Mouse (Mus musculus) heart, embryonic 12.5 days (tissue): ENCODE results near the gene Hecw2. TPM values are rescaled to one million over a fixed set of nuclear protein-coding genes. Genes with fewer than 3 reads are reported as not detected.

ENCODE experiments used
- ATAC-seq: fragments of 200-750 bp; cut with Nextera tagmentation; 2 replicates; pipeline ENCODE4 v1.8.0; 2017; ENCODE audit warnings: moderate TSS enrichment, moderate library complexity; ENCODE audit not compliant: insufficient number of reproducible peaks, low FRiP score
- H3K27ac ChIP-seq: fragments of 300-500 bp; sonication (generic); 2 replicates; pipeline ENCODE4 v1.5.1; 2016; ENCODE audit warnings: mild to moderate bottlenecking, moderate library complexity; ENCODE audit not compliant: poor library complexity, severe bottlenecking
- H3K27me3 ChIP-seq: fragments of 300-500 bp; sonication (generic); replicated peaks from 2 replicates; pipeline ENCODE4 v1.6.1; 2016; ENCODE audit warnings: mild to moderate bottlenecking, moderate library complexity
- H3K36me3 ChIP-seq: fragments of 300-500 bp; sonication (generic); 2 replicates; pipeline ENCODE4 v1.6.1; 2016; ENCODE audit warnings: mild to moderate bottlenecking, moderate library complexity
- H3K4me1 ChIP-seq: fragments of 300-500 bp; sonication (generic); replicated peaks from 2 replicates; pipeline ENCODE4 v1.6.1; 2016; ENCODE audit warnings: mild to moderate bottlenecking
- H3K4me2 ChIP-seq: fragments of 300-500 bp; sonication (generic); 2 replicates; pipeline ENCODE4 v1.6.1; 2016; ENCODE audit warnings: mild to moderate bottlenecking, moderate library complexity
- H3K4me3 ChIP-seq: fragments of 300-500 bp; sonication (generic); 2 replicates; pipeline ENCODE4 v1.5.1; 2016; ENCODE audit warnings: mild to moderate bottlenecking
- H3K9ac ChIP-seq: fragments of 300-500 bp; sonication (generic); 2 replicates; pipeline ENCODE4 v1.6.1; 2016; ENCODE audit warnings: mild to moderate bottlenecking, moderate library complexity
- H3K9me3 ChIP-seq: fragments of 300-500 bp; sonication (generic); replicated peaks from 2 replicates; pipeline ENCODE4 v1.6.1; 2016; ENCODE audit warnings: mild to moderate bottlenecking, moderate library complexity
- WGBS: fragments of 180-500 bp; shearing (Covaris S2); methylation state at CpG from one replicate; pipeline ENCODE4 v1.1.7; 2016; 5-methylcytosine and 5-hydroxymethylcytosine counted together
- polyA plus RNA-seq: library from polyadenylated mRNA; unstranded; fragments of >200 nt; fragmentation: Nextera tagmentation; extraction: Ambion mirVana; gene quantifications from 2 replicates; pipeline ENCODE4 v1.2.1, GENCODE M21; 2016

Hecw2 gene
- polyA plus RNA-seq, 1 experiment from 2014 or later, result 8.2 TPM

DNA sequence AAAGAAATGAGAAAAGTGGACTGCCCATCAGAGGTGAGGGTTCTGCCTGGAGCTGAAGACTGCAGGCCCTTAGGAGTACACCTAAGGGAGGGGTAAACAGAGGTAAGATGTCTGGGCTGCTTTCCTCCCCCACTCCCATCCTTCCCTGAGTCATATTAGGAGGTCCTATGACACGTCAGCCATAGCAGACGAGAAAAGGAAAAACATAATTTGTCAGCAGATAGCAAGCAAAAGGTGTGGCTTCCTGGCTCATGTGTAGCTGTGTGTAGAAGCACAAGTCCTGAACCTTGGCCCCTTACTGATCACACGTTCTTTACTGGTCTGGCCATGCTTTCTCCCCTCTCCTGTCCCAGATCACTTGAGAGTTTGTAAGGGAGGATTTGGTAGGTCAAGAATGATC, 397.2 kb downstream of the Hecw2 start:
- ATAC-seq, result no peak
- no peak overlapping the region for H3K4me2 ChIP-seq
- no peak overlapping the region for H3K27ac ChIP-seq
- H3K4me3 ChIP-seq, result no peak overlapping the region
- WGBS, result 47% methylated on average over 3 of the region's 3 CpGs
- no peaks in the 10 kb centered on the region for H3K36me3 ChIP-seq
- peaks cover 11% of the 10 kb centered on the region; the same call in 1 of the 2 replicates for H3K4me1 ChIP-seq
- H3K9me3 ChIP-seq, result no peaks in the 10 kb centered on the region
- H3K27me3 ChIP-seq, result no peaks in the 10 kb centered on the region
- no peak overlapping the region for H3K9ac ChIP-seq

GRCm38 (mm10) chr1:53797074-53797473, 397.9 kb downstream of the Hecw2 start:
- Histone ChIP-seq H3K4me1 (peaks cover 11% of the 10 kb centered on the region; the same call in 1 of the 2 replicates), H3K36me3 (no peaks in the 10 kb centered on the region), H3K4me2 (no peak overlapping the region), H3K4me3 (no peak overlapping the region), H3K27ac (no peak overlapping the region), H3K9me3 (no peaks in the 10 kb centered on the region), H3K27me3 (no peaks in the 10 kb centered on the region), H3K9ac (no peak overlapping the region)
- ATAC-seq, result no peak
- 18% methylated on average over 5 of the region's 5 CpGs for WGBS

DNA sequence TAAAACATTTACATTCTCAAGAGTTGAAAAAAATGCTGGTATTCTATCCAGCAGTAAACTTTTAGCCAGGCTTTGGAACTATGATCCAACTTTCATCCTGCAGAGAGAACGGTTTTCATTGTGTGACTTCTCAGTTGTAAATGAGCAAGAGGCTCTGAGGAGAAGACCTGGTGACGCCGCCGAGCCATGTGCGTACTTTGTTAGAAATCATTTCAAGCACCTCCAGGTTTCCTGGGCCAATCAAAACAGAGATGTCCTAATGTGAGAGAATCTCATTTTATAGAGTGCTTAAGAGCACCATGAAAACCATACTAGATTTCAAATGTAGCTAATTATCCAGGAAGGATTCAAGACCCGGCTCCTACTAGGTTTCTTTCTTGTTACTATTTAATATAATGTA, 398.7 kb downstream of the Hecw2 start:
- H3K4me2 ChIP-seq, result no peak overlapping the region
- ATAC-seq, result no peak

DNA sequence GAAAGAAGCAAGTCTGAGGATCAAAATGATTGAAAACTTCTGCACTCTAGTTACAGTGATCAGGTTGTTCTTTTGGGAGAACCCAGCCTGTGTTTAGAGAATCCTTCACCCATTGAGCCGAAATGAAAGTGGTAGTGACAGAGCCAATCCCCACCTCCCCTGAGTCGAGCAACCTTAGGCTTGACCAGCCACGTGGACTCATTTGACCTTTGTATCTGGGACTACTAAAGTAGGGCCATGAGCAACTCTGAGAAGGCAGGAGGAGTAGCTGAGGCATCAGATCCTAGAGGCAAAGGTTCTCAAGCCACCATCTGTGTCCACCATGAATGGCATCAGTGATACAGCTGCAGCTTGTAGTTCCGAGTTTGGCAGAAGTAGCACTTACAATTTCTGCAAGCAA, 399.4 kb downstream of the Hecw2 start:
- no peaks in the 10 kb centered on the region for H3K9me3 ChIP-seq
- no peak overlapping the region for H3K9ac ChIP-seq
- H3K4me2 ChIP-seq, result no peak overlapping the region
- no peak overlapping the region for H3K27ac ChIP-seq
- peaks cover 11% of the 10 kb centered on the region; the same call in 1 of the 2 replicates for H3K4me1 ChIP-seq
- no peak for ATAC-seq
- H3K36me3 ChIP-seq, result no peaks in the 10 kb centered on the region
- no peaks in the 10 kb centered on the region for H3K27me3 ChIP-seq
- H3K4me3 ChIP-seq, result no peak overlapping the region
- WGBS, result 78% methylated on average over 4 of the region's 4 CpGs

More for the DNA sequence above, 398.7 kb downstream of the Hecw2 start:
- peaks cover 11% of the 10 kb centered on the region; the same call in 1 of the 2 replicates for H3K4me1 ChIP-seq
- 90% methylated on average over 6 of the region's 6 CpGs for WGBS
- H3K9me3 ChIP-seq, result no peaks in the 10 kb centered on the region
- no peak overlapping the region for H3K4me3 ChIP-seq
- no peak overlapping the region for H3K27ac ChIP-seq
- no peak overlapping the region for H3K9ac ChIP-seq
- H3K36me3 ChIP-seq, result no peaks in the 10 kb centered on the region
- no peaks in the 10 kb centered on the region for H3K27me3 ChIP-seq

DNA sequence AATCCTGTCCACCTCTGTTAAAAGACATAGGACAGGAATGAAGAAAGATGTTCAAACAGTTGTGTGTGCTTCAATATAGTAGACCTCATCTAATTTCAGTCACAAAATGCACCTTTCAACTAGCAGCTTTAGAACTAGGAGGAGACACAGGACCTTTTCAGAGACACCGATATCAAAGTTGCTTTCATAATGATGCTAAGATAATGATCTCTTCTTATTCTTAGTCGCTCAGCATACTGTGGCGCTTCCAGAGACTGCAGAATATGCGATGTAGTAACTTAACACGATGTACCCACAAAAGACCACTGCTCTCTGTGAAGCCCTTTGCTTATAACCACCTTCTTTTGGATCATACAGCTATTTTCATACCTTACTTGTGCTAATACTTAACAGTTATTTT, 399.9 kb downstream of the Hecw2 start:
- Histone ChIP-seq H3K27me3 (no peaks in the 10 kb centered on the region), H3K36me3 (no peaks in the 10 kb centered on the region), H3K4me3 (no peak overlapping the region), H3K9me3 (no peaks in the 10 kb centered on the region), H3K9ac (no peak overlapping the region), H3K4me1 (peaks cover 11% of the 10 kb centered on the region; the same call in 1 of the 2 replicates), H3K4me2 (no peak overlapping the region), H3K27ac (no peak overlapping the region)
- no peak for ATAC-seq
- 85% methylated on average over 5 of the region's 5 CpGs for WGBS

- Histone ChIP-seq H3K36me3 (no peaks in the 10 kb centered on the region), H3K4me3 (no peak overlapping the region), H3K9ac (no peak overlapping the region), H3K9me3 (no peaks in the 10 kb centered on the region), H3K4me2 (no peak overlapping the region), H3K27me3 (no peaks in the 10 kb centered on the region), H3K4me1 (peaks cover 11% of the 10 kb centered on the region; the same call in 1 of the 2 replicates), H3K27ac (no peak overlapping the region)
- no peak for ATAC-seq
- WGBS, result 80% methylated on average over 2 of the region's 2 CpGs
These were observed 400.7 kb downstream of the Hecw2 start for GRCm38 (mm10) chr1:53794279-53794678.

GRCm38 (mm10) chr1:53791343-53791742, 403.6 kb downstream of the Hecw2 start:
- Histone ChIP-seq H3K4me2 (no peak overlapping the region), H3K9ac (no peak overlapping the region), H3K9me3 (no peaks in the 10 kb centered on the region), H3K27ac (no peak overlapping the region), H3K36me3 (no peaks in the 10 kb centered on the region), H3K4me3 (no peak overlapping the region), H3K27me3 (no peaks in the 10 kb centered on the region), H3K4me1 (no peaks in the 10 kb centered on the region)
- no peak for ATAC-seq
- 76% methylated on average over 2 of the region's 2 CpGs for WGBS

GRCm38 (mm10) chr1:53784721-53785418, 410.1 kb downstream of the Hecw2 start, which contains the start of gene Stk17b:
Stk17b (minus strand) TSS chr1:53785224.
- peak; percentile 98 for ATAC-seq
- Histone ChIP-seq H3K4me2 (peak within 1 kb of the TSS; percentile 76), H3K4me1 (no peaks in the 10 kb centered on the region), H3K9ac (peak within 1 kb of the TSS; percentile 96), H3K27ac (peak within 1 kb of the TSS; percentile 96), H3K36me3 (no peaks in the 10 kb centered on the region), H3K27me3 (no peaks in the 10 kb centered on the region), H3K9me3 (no peaks in the 10 kb centered on the region), H3K4me3 (peak within 1 kb of the TSS; percentile 94)
- under 1% methylated on average over 77 of the region's 81 CpGs for WGBS

DNA sequence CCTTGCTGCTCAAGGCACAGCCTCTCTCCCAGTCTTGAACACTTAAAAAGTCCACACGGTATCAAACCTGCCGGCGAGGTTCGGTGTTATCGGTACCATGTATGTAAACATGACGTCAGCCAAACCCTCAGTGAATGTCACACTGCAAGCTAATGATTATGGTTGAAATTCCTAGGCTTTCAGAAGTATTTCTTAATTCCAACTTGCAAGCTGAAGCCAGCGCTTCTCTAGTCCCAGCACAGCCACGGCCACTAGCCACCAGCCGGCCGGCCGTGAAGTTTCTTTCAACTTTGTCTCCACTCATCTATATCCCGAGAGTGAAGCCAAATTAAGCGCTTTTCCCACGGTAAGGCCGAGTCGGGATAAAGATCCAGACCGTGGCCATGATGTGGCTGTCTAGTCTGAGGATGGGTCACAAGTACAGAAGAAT, 410.7 kb downstream of the Hecw2 start:
- Histone ChIP-seq H3K4me1 (no peaks in the 10 kb centered on the region), H3K27ac (peak overlapping the region; percentile 96)
- WGBS, result under 1% methylated on average over 17 of the region's 17 CpGs

DNA sequence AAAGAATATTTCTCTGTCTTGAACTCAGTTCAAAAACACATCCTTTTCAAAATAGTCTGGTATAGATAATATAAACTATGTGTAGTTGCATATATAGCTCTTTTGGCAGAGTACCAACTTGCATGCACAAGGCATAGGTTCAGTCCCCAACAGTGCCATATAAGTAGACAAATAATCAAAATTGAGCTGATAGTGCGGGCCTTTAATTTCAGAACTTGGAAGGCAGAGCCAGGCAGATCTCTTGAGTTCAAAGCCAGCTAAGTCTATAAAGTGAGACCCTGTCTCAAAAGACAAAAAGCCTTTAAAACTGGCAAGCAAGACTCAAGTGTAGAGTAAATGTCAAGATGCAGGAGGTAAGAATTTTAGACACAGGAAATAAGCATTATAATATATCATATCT, 412.0 kb downstream of the Hecw2 start:
- H3K4me2 ChIP-seq, result no peak overlapping the region
- no peaks in the 10 kb centered on the region for H3K36me3 ChIP-seq
- H3K27me3 ChIP-seq, result no peaks in the 10 kb centered on the region
- H3K4me1 ChIP-seq, result no peaks in the 10 kb centered on the region
- H3K27ac ChIP-seq, result no peak overlapping the region
- 92% methylated on average over 1 of the region's 1 CpGs for WGBS
- H3K9ac ChIP-seq, result no peak overlapping the region
- no peak for ATAC-seq
- no peaks in the 10 kb centered on the region for H3K9me3 ChIP-seq
- no peak overlapping the region for H3K4me3 ChIP-seq

More for the DNA sequence above, 410.7 kb downstream of the Hecw2 start:
- Histone ChIP-seq H3K36me3 (no peaks in the 10 kb centered on the region), H3K27me3 (no peaks in the 10 kb centered on the region), H3K4me3 (peak overlapping the region; percentile 94), H3K9me3 (no peaks in the 10 kb centered on the region), H3K9ac (peak overlapping the region; percentile 96), H3K4me2 (peak overlapping the region; percentile 76)
- peak; percentile 46 for ATAC-seq

- no peak overlapping the region for H3K4me2 ChIP-seq
- no peak overlapping the region for H3K9ac ChIP-seq
- H3K9me3 ChIP-seq, result no peaks in the 10 kb centered on the region
- no peaks in the 10 kb centered on the region for H3K27me3 ChIP-seq
- WGBS, result 60% methylated on average over 3 of the region's 3 CpGs
- no peak overlapping the region for H3K27ac ChIP-seq
- ATAC-seq, result no peak
- no peaks in the 10 kb centered on the region for H3K36me3 ChIP-seq
- no peak overlapping the region for H3K4me3 ChIP-seq
- H3K4me1 ChIP-seq, result no peaks in the 10 kb centered on the region
These were observed 412.9 kb downstream of the Hecw2 start for GRCm38 (mm10) chr1:53782079-53782478.

GRCm38 (mm10) chr1:53781311-53781710, 413.7 kb downstream of the Hecw2 start:
- no peaks in the 10 kb centered on the region for H3K9me3 ChIP-seq
- no peak overlapping the region for H3K4me3 ChIP-seq
- H3K27me3 ChIP-seq, result no peaks in the 10 kb centered on the region
- H3K27ac ChIP-seq, result no peak overlapping the region
- ATAC-seq, result no peak
- WGBS, result 85% methylated on average over 1 of the region's 1 CpGs
- no peaks in the 10 kb centered on the region for H3K4me1 ChIP-seq
- no peak overlapping the region for H3K9ac ChIP-seq
- H3K4me2 ChIP-seq, result no peak overlapping the region
- no peaks in the 10 kb centered on the region for H3K36me3 ChIP-seq
